Mouse (Mus musculus) kidney, postnatal 0 days (tissue): ENCODE results near the gene Bpifc. TPM values are rescaled to one million over a fixed set of nuclear protein-coding genes. Genes with fewer than 3 reads are reported as not detected.

Experiments
- ATAC-seq: fragments of 200-750 bp; cut with Nextera tagmentation; replicated peaks from 2 replicates; pipeline ENCODE4 v1.8.0; 2017; ENCODE audit warnings: low read depth, moderate number of reproducible peaks, moderate TSS enrichment, moderate library complexity; ENCODE audit not compliant: low FRiP score
- DNase-seq: peaks from one replicate; pipeline ENCODE4 v3.0.0-alpha.2; 2016; ENCODE audit warnings: low spot score
- H3K27ac ChIP-seq: fragments of 300-500 bp; sonication (generic); 2 replicates; pipeline ENCODE4 v1.5.1; 2014; ENCODE audit warnings: mild to moderate bottlenecking
- H3K27me3 ChIP-seq: fragments of 300-500 bp; sonication (generic); 2 replicates; pipeline ENCODE4 v1.6.1; 2014; ENCODE audit warnings: low read length, mixed read lengths; ENCODE audit not compliant: insufficient read depth
- H3K36me3 ChIP-seq: fragments of 300-500 bp; sonication (generic); 2 replicates; pipeline ENCODE4 v1.6.1; 2014; ENCODE audit warnings: low read length, mixed read lengths; ENCODE audit not compliant: insufficient read depth
- H3K4me1 ChIP-seq: fragments of 300-500 bp; sonication (generic); replicated peaks from 2 replicates; pipeline ENCODE4 v1.6.1; 2014; ENCODE audit warnings: antibody characterized with exemption, low read length, mixed read lengths; ENCODE audit not compliant: insufficient read depth
- H3K4me2 ChIP-seq: fragments of 300-500 bp; sonication (generic); 2 replicates; pipeline ENCODE4 v1.6.1; 2014; ENCODE audit warnings: mild to moderate bottlenecking, low read length, moderate library complexity, mixed read lengths
- H3K4me3 ChIP-seq: fragments of 300-500 bp; sonication (generic); replicated peaks from 2 replicates; pipeline ENCODE4 v1.5.1; 2014; ENCODE audit warnings: low read depth, low read length
- H3K9ac ChIP-seq: fragments of 300-500 bp; sonication (generic); 2 replicates; pipeline ENCODE4 v1.6.1; 2014; ENCODE audit warnings: low read depth, low read length
- H3K9me3 ChIP-seq: fragments of 300-500 bp; sonication (generic); replicated peaks from 2 replicates; pipeline ENCODE4 v1.6.1; 2016; ENCODE audit warnings: low read length, inconsistent platforms, mixed read lengths
- CTCF ChIP-seq: IDR thresholded peaks from 2 replicates; pipeline ENCODE4 v1.5.1; 2016; ENCODE audit warnings: antibody characterized with exemption, low read depth, mild to moderate bottlenecking, moderate library complexity
- WGBS: fragments of 180-500 bp; shearing (Covaris S2); extraction: QIAGEN DNeasy Blood & Tissue Kit; methylation state at CpG from one replicate; pipeline ENCODE4 v1.1.7; 2014; 5-methylcytosine and 5-hydroxymethylcytosine counted together
- polyA plus RNA-seq: library from polyadenylated mRNA; unstranded; fragments of >200 nt; fragmentation: Nextera tagmentation; extraction: Ambion mirVana; gene quantifications from 2 replicates; pipeline ENCODE4 v1.2.1, GENCODE M21; 2015

Bpifc gene
- polyA plus RNA-seq, 1 experiment from 2014 or later, result 0.25 TPM

GRCm38 (mm10) chr10:85927676-85928445 lies 83.8 kb downstream of the Bpifc start, which contains the start of gene Ascl4:
Ascl4 (plus strand) TSS chr10:85927681.
- no peaks in the 10 kb centered on the region for H3K27me3 ChIP-seq
- peak within 1 kb of the TSS; percentile 47 for H3K27ac ChIP-seq
- no peaks in the 10 kb centered on the region for H3K9me3 ChIP-seq
- H3K4me3 ChIP-seq, result peak within 1 kb of the TSS; percentile 53
- DNase-seq, result peak; percentile 37
- no peaks in the 10 kb centered on the region for H3K36me3 ChIP-seq
- ATAC-seq, result peak; percentile 29; the same call in 1 of the 2 replicates
- peak; percentile 8; the same call in 1 of the 2 replicates for TF ChIP-seq CTCF
- peak within 1 kb of the TSS; percentile 96 for H3K4me2 ChIP-seq
- peak within 1 kb of the TSS; percentile 49; the same call in 1 of the 2 replicates for H3K9ac ChIP-seq
- no peaks in the 10 kb centered on the region; the same call in 1 of the 2 replicates for H3K4me1 ChIP-seq
- WGBS, result 1% methylated on average over 23 of the region's 23 CpGs

GRCm38 (mm10) chr10:85916498-85917309 lies 95.0 kb downstream of the Bpifc start, which contains the start of gene Prdm4:
Prdm4 (minus strand) TSS chr10:85917142.
- peak; percentile 99 for ATAC-seq
- 0 out of 2 replicates have a peak, but pooled peaks cover 6% of the 10 kb centered on the region for H3K4me1 ChIP-seq
- peak within 1 kb of the TSS; percentile 91 for H3K4me2 ChIP-seq
- H3K27me3 ChIP-seq, result no peaks in the 10 kb centered on the region
- H3K36me3 ChIP-seq, result peaks cover 17% of the 10 kb centered on the region
- peak within 1 kb of the TSS; percentile 92 for H3K9ac ChIP-seq
- TF ChIP-seq CTCF, result peak; percentile 66
- peak; percentile 99 for DNase-seq
- H3K27ac ChIP-seq, result peak within 1 kb of the TSS; percentile 84
- under 1% methylated on average over 86 of the region's 90 CpGs for WGBS
- H3K9me3 ChIP-seq, result no peaks in the 10 kb centered on the region
- peak within 1 kb of the TSS; percentile 88 for H3K4me3 ChIP-seq

Other genes starting within 250 kb of the Bpifc start
- 55.6 and 59.4 TPM in 2 replicates for gene Pwp1, start 182.4 kb downstream of the Bpifc start, polyA plus RNA-seq
- gene Prdm4, start 94.8 kb downstream of the Bpifc start, polyA plus RNA-seq, result 10.9 and 11.4 TPM in 2 replicates
- gene Ascl4, start 84.2 kb downstream of the Bpifc start, polyA plus RNA-seq, result 1.6 and 1.7 TPM in 2 replicates
- gene Rtcb, start 54.1 kb downstream of the Bpifc start, polyA plus RNA-seq, result 146 and 159 TPM in 2 replicates
- gene Fbxo7, start 10.1 kb upstream of the Bpifc start, polyA plus RNA-seq, result 41.0 and 42.9 TPM in 2 replicates